8 mouse cellular contexts compared by ENCODE assay signal in genomic region chr14:46723828-46724227, GRCm38 (mm10). TPM values are rescaled to one million over a fixed set of nuclear protein-coding genes. Genes with fewer than 3 reads are reported as not detected.
DNase-seq lines count a peak whose midpoint lies in the region; ATAC-seq and TF ChIP-seq lines count a peak whose summit lies in the region.
"Had no signal": no experiment of that assay in that cellular context is flagged by ENCODE, and none has a peak within 500 bp of the region (broad histone marks: within the 10 kb centered on the region; RNA-seq: fewer than 3 reads in every experiment).

No protein-coding gene starts in this region.

- H3K4me1 ChIP-seq in liver, adult 2 months (ENCODE audit: control insufficient read depth, insufficient read depth, low read length) = peaks cover 6% of the 10 kb centered on the region
- H3K4me1 ChIP-seq in liver, embryonic 12.5 days = no peaks in the 10 kb centered on the region

- TF ChIP-seq CTCF in liver, adult 2 months (IDR thresholded peaks at IDR 0.05; ENCODE audit: low read depth, low read length) = peak; percentile 29; the same call in 1 of the 2 replicates

- no peaks in the 10 kb centered on the region for H3K27me3 ChIP-seq in liver, adult 2 months (ENCODE audit: control insufficient read depth, insufficient read depth, low read length)
- H3K27me3 ChIP-seq in liver, embryonic 12.5 days (replicated peaks) = no peaks in the 10 kb centered on the region

- no peak overlapping the region for H3K4me3 ChIP-seq in liver, adult 2 months (ENCODE audit: insufficient read depth, low read depth, low read length)
- H3K4me3 ChIP-seq in liver, embryonic 12.5 days = no peak overlapping the region
- H3K4me3 ChIP-seq: myocyte had no signal

- H3K9ac ChIP-seq in liver, adult 2 months (ENCODE audit: low read depth, low read length) = no peak overlapping the region
- H3K9ac ChIP-seq in liver, embryonic 12.5 days = no peak overlapping the region

- no peak for ATAC-seq in liver, embryonic 12.5 days
- 0 out of 2 replicates have a peak, but pooled peaks have one; percentile 49 for ATAC-seq in erythroblast, adult 5-6 weeks (replicated peaks; ENCODE audit: low FRiP score, poor library complexity, severe bottlenecking)

- TF ChIP-seq POLR2A in liver, adult 2 months (IDR thresholded peaks at IDR 0.05; ENCODE audit: extremely low read depth, insufficient read depth, low read length) = no peak

- H3K4me2 ChIP-seq in liver, embryonic 12.5 days = no peak overlapping the region

- intact Hi-C loops in heart, postnatal 25 days (cut with DNase I) = loop anchor here (1.0 to 10.0 kb wide), 4 partner anchors 159 to 849 kb away; no protein-coding TSS in a partner anchor

- H3K9me3 ChIP-seq in liver, embryonic 12.5 days (replicated peaks) = no peaks in the 10 kb centered on the region

- peak; percentile 70 for DNase-seq in liver, adult 2 months (ENCODE audit: extremely low read depth, low read depth, low spot score)
- peak; percentile 76 for DNase-seq in ZHBTc4 (ENCODE audit: low read depth, low spot score)
- peak; percentile 50 for DNase-seq in lung, postnatal 36 days
- DNase-seq in urinary bladder, postnatal 10 days (ENCODE audit: low spot score) = no peak
- no peak for DNase-seq in heart, postnatal 25 days (ENCODE audit: low spot score)

- no peaks in the 10 kb centered on the region for H3K36me3 ChIP-seq in liver, adult 2 months (ENCODE audit: control insufficient read depth, insufficient read depth, low read length)
- no peaks in the 10 kb centered on the region for H3K36me3 ChIP-seq in liver, embryonic 12.5 days

- WGBS in liver, adult 2 months = 40% methylated on average over 3 of the region's 3 CpGs
- 29% methylated on average over 3 of the region's 3 CpGs for WGBS in liver, embryonic 12.5 days (ENCODE audit: insufficient replicate concordance)

- no peaks in the 10 kb centered on the region for H3K79me2 ChIP-seq in liver, adult 2 months (ENCODE audit: control insufficient read depth, insufficient read depth, low read length)

- no peak overlapping the region for H3K27ac ChIP-seq in liver, adult 2 months (replicated peaks; ENCODE audit: insufficient read depth, low read depth, low read length)
- no peak overlapping the region for H3K27ac ChIP-seq in liver, embryonic 12.5 days

RNA-seq across cellular contexts. Expression of gene Cdkn3, which starts 36.5 kb away (rescaled TPM):
- total RNA-seq in liver, adult 2 months (2014; rRNA removed) = 1.2 TPM in 1 of 2 replicates, not detected in the other
- polyA plus RNA-seq in liver, adult 2 months (2012; rRNA removed) = 0.31 TPM in 1 of 2 replicates, not detected in the other
- polyA plus RNA-seq in liver, embryonic 12.5 days (2016; fragmentation: Nextera tagmentation; extraction: Ambion mirVana) = 98.8 and 99.0 TPM in 2 replicates
- 42.4 and 47.5 TPM in 2 replicates for total RNA-seq in erythroblast, adult 5-6 weeks (2015; ENCODE audit: low replicate concordance)
- 45.1 and 57.7 TPM in 2 replicates for total RNA-seq in erythroblast, adult 5-6 weeks (2017; ENCODE audit: low replicate concordance)
- total RNA-seq in heart, postnatal 25 days (2021) = 1 to 10 TPM in 1 of 2 experiments, under 1 TPM in 1; 0.83 to 1.2 TPM

Comparison
In these comparisons a context has a peak if more than half of its experiments do, and no peak if none do; other contexts are left out.
1. DNase-seq: peak in liver, adult 2 months (single experiment), ZHBTc4 (single experiment) and lung, postnatal 36 days (single experiment); none in urinary bladder, postnatal 10 days (single experiment) and heart, postnatal 25 days (single experiment).
2. RNA of gene Cdkn3, which starts 36.5 kb away (total RNA-seq): 42.4 to 57.7 TPM in erythroblast, adult 5-6 weeks; 0.83 to 1.2 TPM in heart, postnatal 25 days and 1.2 TPM in liver, adult 2 months; every median in the first group is over 10 times any median in the second.